Mouse (Mus musculus): ENCODE measurements around the gene Olfr131. TPM values are rescaled to one million over a fixed set of nuclear protein-coding genes. Genes with fewer than 3 reads are reported as not detected.
"Not testable (repeated sequence)": the region's sequence is repeated elsewhere in the genome, so short reads cannot be mapped to it uniquely, and the experiment has no call there.

Olfr131 gene
- not detected in 2 replicates for polyA plus RNA-seq (2012; rRNA removed)

DNA sequence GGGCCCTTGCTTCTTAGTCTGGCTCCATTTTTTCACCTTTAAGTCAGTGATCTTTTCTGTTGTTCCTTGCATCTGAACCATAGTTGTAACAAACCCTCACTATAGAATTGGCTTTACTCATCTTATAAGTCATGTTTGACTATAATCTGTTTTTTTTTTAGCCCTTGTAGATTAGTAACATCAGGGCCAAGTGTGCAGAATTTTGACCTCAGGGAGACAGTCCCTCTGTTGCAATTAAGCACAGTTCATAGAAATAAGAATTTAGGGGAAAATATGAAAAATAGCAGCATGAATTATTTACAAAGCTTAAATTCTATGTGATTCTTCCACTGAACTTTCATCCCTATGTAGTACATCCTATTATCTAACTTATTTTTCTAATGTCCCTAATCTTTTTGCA is at the start of gene Olfr131:
Gene Olfr131, minus strand, starts transcription at position 101 of the 400 bp plus-strand sequence.
- TF ChIP-seq CTCF (IDR thresholded peaks at IDR 0.05; ENCODE audit: extremely low read depth, insufficient read length, insufficient replicate concordance, low read depth, low read length) (no peak), POLR2A (IDR thresholded peaks at IDR 0.05; ENCODE audit: low read depth, low read length) (no peak)
- Histone ChIP-seq H3K36me3 (ENCODE audit: control insufficient read depth, insufficient read depth, low read length) (no peaks in the 10 kb centered on the region), H3K4me1 (ENCODE audit: control insufficient read depth, insufficient read depth, insufficient read length, low read length) (no peaks in the 10 kb centered on the region), H3K27me3 (ENCODE audit: control insufficient read depth, insufficient read depth, low read length) (no peaks in the 10 kb centered on the region), H3K4me3 (ENCODE audit: low read depth, low read length) (no peak within 1 kb of the TSS), H3K27ac (ENCODE audit: insufficient read depth, low read depth, low read length) (no peak within 1 kb of the TSS)

GRCm38 (mm10) chr17:38134426-38134825 is 45.9 kb upstream of the Olfr131 start, which contains the start of gene Olfr132:
Gene Olfr132 (minus strand): TSS chr17:38134526.
- WGBS: 73% methylated on average over 1 of the region's 1 CpGs
- TF ChIP-seq CTCF (IDR thresholded peaks at IDR 0.05; ENCODE audit: extremely low read depth, insufficient read length, insufficient replicate concordance, low read depth, low read length) (no peak), POLR2A (IDR thresholded peaks at IDR 0.05; ENCODE audit: low read depth, low read length) (no peak)
- Histone ChIP-seq H3K36me3 (ENCODE audit: control insufficient read depth, insufficient read depth, low read length) (no peaks in the 10 kb centered on the region), H3K27me3 (ENCODE audit: control insufficient read depth, insufficient read depth, low read length) (no peaks in the 10 kb centered on the region), H3K4me3 (ENCODE audit: low read depth, low read length) (no peak within 1 kb of the TSS), H3K27ac (ENCODE audit: insufficient read depth, low read depth, low read length) (no peak within 1 kb of the TSS), H3K4me1 (ENCODE audit: control insufficient read depth, insufficient read depth, insufficient read length, low read length) (no peaks in the 10 kb centered on the region)

GRCm38 (mm10) chr17:38125371-38125770 is 36.9 kb upstream of the Olfr131 start:
- H3K27me3 ChIP-seq (ENCODE audit: control insufficient read depth, insufficient read depth, low read length); H3K4me3 ChIP-seq (ENCODE audit: low read depth, low read length); H3K4me1 ChIP-seq (ENCODE audit: control insufficient read depth, insufficient read depth, insufficient read length, low read length); H3K36me3 ChIP-seq (ENCODE audit: control insufficient read depth, insufficient read depth, low read length); H3K27ac ChIP-seq (ENCODE audit: insufficient read depth, low read depth, low read length): not testable (repeated sequence)
- WGBS: 68% methylated on average over 3 of the region's 3 CpGs

DNA sequence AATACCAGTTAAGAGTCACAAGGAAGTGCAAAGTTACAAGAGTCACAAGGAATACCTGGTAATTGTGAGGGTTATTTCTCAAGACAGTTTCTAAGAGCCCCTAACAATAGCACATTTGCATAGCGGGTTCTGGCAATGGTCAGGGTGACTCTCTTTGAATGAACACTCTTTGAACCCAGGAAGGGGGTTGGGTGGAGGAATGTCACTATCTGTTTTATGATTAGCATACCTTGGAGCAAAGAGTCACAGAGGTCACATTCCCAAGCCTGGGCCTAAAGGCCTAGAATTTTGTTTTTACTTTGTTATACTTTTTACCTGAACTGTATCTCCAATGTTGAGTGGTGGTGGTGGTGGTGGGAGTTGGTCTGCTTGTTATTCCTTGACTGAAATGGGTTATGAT is 35.7 kb upstream of the Olfr131 start:
- not testable (repeated sequence) for H3K36me3 ChIP-seq (ENCODE audit: control insufficient read depth, insufficient read depth, low read length); H3K27ac ChIP-seq (ENCODE audit: insufficient read depth, low read depth, low read length); H3K27me3 ChIP-seq (ENCODE audit: control insufficient read depth, insufficient read depth, low read length); H3K4me1 ChIP-seq (ENCODE audit: control insufficient read depth, insufficient read depth, insufficient read length, low read length); H3K4me3 ChIP-seq (ENCODE audit: low read depth, low read length)
- 83% methylated on average over 1 of the region's 1 CpGs for WGBS

- Histone ChIP-seq H3K36me3 (ENCODE audit: control insufficient read depth, insufficient read depth, low read length) (no peaks in the 10 kb centered on the region), H3K27me3 (ENCODE audit: control insufficient read depth, insufficient read depth, low read length) (no peaks in the 10 kb centered on the region), H3K4me3 (ENCODE audit: low read depth, low read length) (no peak overlapping the region), H3K27ac (ENCODE audit: insufficient read depth, low read depth, low read length) (no peak overlapping the region), H3K4me1 (ENCODE audit: control insufficient read depth, insufficient read depth, insufficient read length, low read length) (no peaks in the 10 kb centered on the region)
- no peak for TF ChIP-seq CTCF (IDR thresholded peaks at IDR 0.05; ENCODE audit: extremely low read depth, insufficient read length, insufficient replicate concordance, low read depth, low read length)
- TF ChIP-seq POLR2A (IDR thresholded peaks at IDR 0.05; ENCODE audit: low read depth, low read length): no peak
- 74% methylated on average over 4 of the region's 4 CpGs for WGBS
These were observed 6.1 kb downstream of the Olfr131 start for GRCm38 (mm10) chr17:38082364-38082763.

GRCm38 (mm10) chr17:38063621-38064020 is 24.9 kb downstream of the Olfr131 start, which contains the start of gene Olfr130:
Gene Olfr130 (plus strand): TSS chr17:38063921.
- TF ChIP-seq CTCF (IDR thresholded peaks at IDR 0.05; ENCODE audit: extremely low read depth, insufficient read length, insufficient replicate concordance, low read depth, low read length): no peak
- no peak for TF ChIP-seq POLR2A (IDR thresholded peaks at IDR 0.05; ENCODE audit: low read depth, low read length)
- H3K4me3 ChIP-seq (ENCODE audit: low read depth, low read length): no peak within 1 kb of the TSS
- WGBS: 84% methylated on average over 1 of the region's 1 CpGs
- no peaks in the 10 kb centered on the region for H3K36me3 ChIP-seq (ENCODE audit: control insufficient read depth, insufficient read depth, low read length)
- H3K4me1 ChIP-seq (ENCODE audit: control insufficient read depth, insufficient read depth, insufficient read length, low read length): no peaks in the 10 kb centered on the region
- no peak within 1 kb of the TSS for H3K27ac ChIP-seq (ENCODE audit: insufficient read depth, low read depth, low read length)
- no peaks in the 10 kb centered on the region for H3K27me3 ChIP-seq (ENCODE audit: control insufficient read depth, insufficient read depth, low read length)

GRCm38 (mm10) chr17:38059979-38060378 is 28.5 kb downstream of the Olfr131 start, which contains the start of gene Olfr129:
Gene Olfr129 (minus strand): TSS chr17:38060079.
- Histone ChIP-seq H3K4me1 (ENCODE audit: control insufficient read depth, insufficient read depth, insufficient read length, low read length) (no peaks in the 10 kb centered on the region), H3K4me3 (ENCODE audit: low read depth, low read length) (no peak within 1 kb of the TSS), H3K27me3 (ENCODE audit: control insufficient read depth, insufficient read depth, low read length) (no peaks in the 10 kb centered on the region), H3K27ac (ENCODE audit: insufficient read depth, low read depth, low read length) (no peak within 1 kb of the TSS), H3K36me3 (ENCODE audit: control insufficient read depth, insufficient read depth, low read length) (no peaks in the 10 kb centered on the region)
- no peak for TF ChIP-seq CTCF (IDR thresholded peaks at IDR 0.05; ENCODE audit: extremely low read depth, insufficient read length, insufficient replicate concordance, low read depth, low read length)
- TF ChIP-seq POLR2A (IDR thresholded peaks at IDR 0.05; ENCODE audit: low read depth, low read length): no peak
- WGBS: 55% methylated on average over 1 of the region's 1 CpGs

Other genes starting within 250 kb of the Olfr131 start
- not detected in 2 replicates for gene Olfr126, start 241.2 kb downstream of the Olfr131 start, polyA plus RNA-seq (2012; rRNA removed)
- gene Olfr127, start 188.3 kb downstream of the Olfr131 start, polyA plus RNA-seq (2012; rRNA removed): not detected in 2 replicates
- gene Olfr128, start 168.1 kb downstream of the Olfr131 start, polyA plus RNA-seq (2012; rRNA removed): not detected in 2 replicates
- gene Olfr761, start 135.6 kb downstream of the Olfr131 start, polyA plus RNA-seq (2012; rRNA removed): not detected in 2 replicates
- not detected in 2 replicates for gene Olfr129, start 28.6 kb downstream of the Olfr131 start, polyA plus RNA-seq (2012; rRNA removed)
- not detected in 2 replicates for gene Olfr130, start 24.8 kb downstream of the Olfr131 start, polyA plus RNA-seq (2012; rRNA removed)
- not detected in 2 replicates for gene Olfr132, start 45.8 kb upstream of the Olfr131 start, polyA plus RNA-seq (2012; rRNA removed)
- gene Olfr133, start 56.6 kb upstream of the Olfr131 start, polyA plus RNA-seq (2012; rRNA removed): not detected in 2 replicates
- gene Olfr134, start 82.7 kb upstream of the Olfr131 start, polyA plus RNA-seq (2012; rRNA removed): not detected in 2 replicates
- gene Olfr135, start 115.6 kb upstream of the Olfr131 start, polyA plus RNA-seq (2012; rRNA removed): not detected in 2 replicates
- not detected in 2 replicates for gene Olfr138, start 172.3 kb upstream of the Olfr131 start, polyA plus RNA-seq (2012; rRNA removed)
- gene Olfr137, start 218.9 kb upstream of the Olfr131 start, polyA plus RNA-seq (2012; rRNA removed): not detected in 2 replicates
- not detected in 2 replicates for gene Olfr136, start 241.1 kb upstream of the Olfr131 start, polyA plus RNA-seq (2012; rRNA removed)